Mouse (Mus musculus): ENCODE measurements around the gene Ccdc81. TPM values are rescaled to one million over a fixed set of nuclear protein-coding genes. Genes with fewer than 3 reads are reported as not detected.

Gene Ccdc81
- polyA plus RNA-seq, 1 experiment from 2014 or later: not detected

DNA sequence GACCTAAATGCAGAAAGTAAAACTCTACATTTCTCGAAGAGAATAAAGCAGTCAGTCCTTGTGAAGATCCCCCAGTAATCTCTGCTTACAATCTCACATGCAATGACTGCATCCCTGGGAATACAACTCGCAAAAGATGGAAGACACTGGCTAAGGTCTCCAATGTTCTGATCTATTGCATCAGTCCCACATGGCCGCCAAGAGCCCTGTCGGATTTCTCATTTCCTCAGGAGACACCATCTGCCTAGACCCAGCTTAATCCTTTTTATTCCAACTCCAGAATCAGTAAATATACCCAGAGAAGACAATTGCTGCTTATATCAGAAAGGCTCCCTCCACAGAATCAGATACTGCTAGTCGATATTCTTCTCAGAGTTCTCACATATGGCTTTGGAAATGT is 50.3 kb downstream of the Ccdc81 start:
- Histone ChIP-seq H3K4me2 (ENCODE audit: low read depth, severe bottlenecking) (no peak overlapping the region), H3K4me3 (ENCODE audit: low read depth, low read length) (no peak overlapping the region), H3K27ac (replicated peaks; ENCODE audit: low read depth, low read length) (no peak overlapping the region), H3K9ac (ENCODE audit: low read length) (no peak overlapping the region), H3K9me3 (ENCODE audit: control insufficient read depth, low read length) (no peaks in the 10 kb centered on the region), H3K27me3 (ENCODE audit: control insufficient read depth, insufficient read depth, low read length) (no peaks in the 10 kb centered on the region), H3K4me1 (ENCODE audit: control insufficient read depth, insufficient read depth, low read length) (0 out of 2 replicates have a peak, but pooled peaks cover 3% of the 10 kb centered on the region), H3K36me3 (ENCODE audit: control insufficient read depth, insufficient read depth, low read length) (no peaks in the 10 kb centered on the region)
- 87% methylated on average over 5 of the region's 5 CpGs for WGBS
- DNase-seq (ENCODE audit: low spot score) (no peak), ATAC-seq (ENCODE audit: insufficient number of reproducible peaks, low FRiP score, low TSS enrichment, low read depth) (no peak)

DNA sequence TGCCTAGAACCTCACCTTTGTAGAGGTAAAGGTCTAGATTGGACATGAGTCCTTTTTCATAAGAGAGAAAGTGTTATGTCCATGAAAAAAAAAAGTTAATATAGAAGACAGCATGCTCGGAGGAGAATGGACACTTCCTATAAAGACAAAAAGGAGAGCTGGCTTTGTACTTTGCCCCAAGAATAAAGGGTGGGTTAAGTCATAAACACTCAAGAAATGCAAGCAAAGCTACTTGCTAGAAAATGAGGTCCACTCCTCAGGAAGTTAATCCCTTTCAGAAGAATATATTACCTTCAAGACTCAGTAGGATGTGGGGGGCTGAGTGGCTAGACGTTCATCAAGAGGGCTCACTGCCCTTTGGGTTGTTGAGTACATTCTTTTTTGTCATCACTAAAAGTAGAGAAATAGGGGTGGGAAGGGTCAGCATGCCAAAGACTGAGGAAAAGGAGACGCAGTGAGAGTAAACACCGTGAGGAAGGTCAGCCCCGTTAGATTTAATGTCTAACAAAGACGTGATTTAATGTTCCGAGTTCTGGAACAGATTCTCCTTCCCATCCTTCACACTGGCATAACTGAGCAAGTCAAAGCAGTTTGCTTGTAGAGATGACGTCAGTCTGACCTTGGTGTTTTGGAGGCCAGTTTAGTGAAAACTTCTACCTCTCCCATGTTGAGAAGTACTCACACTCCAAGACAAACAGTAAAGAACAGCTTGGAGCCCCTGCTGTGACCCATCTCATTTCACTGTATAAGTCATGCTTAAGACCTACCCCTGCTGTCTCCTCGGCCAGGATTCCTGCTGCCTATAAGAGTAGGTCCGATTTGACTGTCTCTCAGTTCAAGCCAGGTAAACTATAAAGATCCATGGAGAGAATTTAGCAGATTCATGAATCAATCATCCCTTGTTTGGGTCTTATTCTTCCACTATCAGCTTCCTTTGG is 51.0 kb downstream of the Ccdc81 start:
- no peak for ATAC-seq (ENCODE audit: insufficient number of reproducible peaks, low FRiP score, low TSS enrichment, low read depth)
- no peak for DNase-seq (ENCODE audit: low spot score)
- H3K27me3 ChIP-seq (ENCODE audit: control insufficient read depth, insufficient read depth, low read length): no peaks in the 10 kb centered on the region
- H3K9me3 ChIP-seq (ENCODE audit: control insufficient read depth, low read length): no peaks in the 10 kb centered on the region
- H3K9ac ChIP-seq (ENCODE audit: low read length): no peak overlapping the region
- 0 out of 2 replicates have a peak, but pooled peaks cover 3% of the 10 kb centered on the region for H3K4me1 ChIP-seq (ENCODE audit: control insufficient read depth, insufficient read depth, low read length)
- 77% methylated on average over 10 of the region's 10 CpGs for WGBS
- no peak overlapping the region for H3K4me2 ChIP-seq (ENCODE audit: low read depth, severe bottlenecking)
- H3K36me3 ChIP-seq (ENCODE audit: control insufficient read depth, insufficient read depth, low read length): no peaks in the 10 kb centered on the region
- no peak overlapping the region for H3K4me3 ChIP-seq (ENCODE audit: low read depth, low read length)
- H3K27ac ChIP-seq (replicated peaks; ENCODE audit: low read depth, low read length): no peak overlapping the region

DNA sequence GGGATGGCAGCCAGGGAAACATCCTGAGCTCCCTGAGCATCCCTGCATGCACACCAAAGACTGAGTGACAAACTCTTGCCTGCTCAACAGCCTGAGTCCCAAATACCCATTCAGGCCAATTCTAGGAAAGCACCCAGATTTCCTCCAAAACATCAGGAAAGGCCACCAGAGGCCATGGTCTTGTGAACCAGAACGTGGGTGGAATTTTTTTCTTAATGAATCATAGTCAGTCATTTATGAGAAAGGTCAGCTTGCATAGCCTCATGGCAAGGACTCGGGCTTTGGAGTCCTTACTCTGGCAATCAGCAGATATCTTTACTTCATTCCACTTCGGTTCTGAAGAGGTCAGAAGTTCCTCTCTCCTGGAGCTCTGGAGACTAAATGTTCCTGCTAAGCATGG is 52.9 kb downstream of the Ccdc81 start:
- H3K27me3 ChIP-seq (ENCODE audit: control insufficient read depth, insufficient read depth, low read length): no peaks in the 10 kb centered on the region

DNA sequence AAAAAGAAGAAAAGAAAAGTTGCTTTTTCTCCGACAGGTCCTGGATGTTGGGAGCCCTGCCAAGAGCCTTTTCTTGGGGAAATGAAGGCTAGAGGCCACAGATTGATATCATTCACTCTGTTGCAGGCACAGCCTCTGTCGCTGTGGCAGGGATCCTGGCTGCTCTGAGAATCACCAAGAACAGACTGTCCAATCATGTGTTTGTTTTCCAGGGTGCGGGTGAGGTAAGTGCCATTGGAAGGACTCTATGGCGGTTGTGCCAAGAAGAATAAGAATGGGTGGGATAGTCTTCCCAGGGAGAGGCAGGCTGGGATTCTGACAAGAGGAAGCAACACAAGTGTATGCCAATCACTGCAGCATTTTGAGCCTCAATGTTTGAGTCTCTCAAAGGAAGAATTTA is 57.8 kb downstream of the Ccdc81 start:
- H3K9ac ChIP-seq (ENCODE audit: low read length): no peak overlapping the region
- no peaks in the 10 kb centered on the region for H3K27me3 ChIP-seq (ENCODE audit: control insufficient read depth, insufficient read depth, low read length)
- no peak overlapping the region for H3K4me3 ChIP-seq (ENCODE audit: low read depth, low read length)
- 92% methylated on average over 4 of the region's 4 CpGs for WGBS
- no peaks in the 10 kb centered on the region for H3K4me1 ChIP-seq (ENCODE audit: control insufficient read depth, insufficient read depth, low read length)
- H3K9me3 ChIP-seq (ENCODE audit: control insufficient read depth, low read length): no peaks in the 10 kb centered on the region
- H3K27ac ChIP-seq (replicated peaks; ENCODE audit: low read depth, low read length): no peak overlapping the region
- DNase-seq (ENCODE audit: low spot score) (no peak), ATAC-seq (ENCODE audit: insufficient number of reproducible peaks, low FRiP score, low TSS enrichment, low read depth) (no peak)
- H3K4me2 ChIP-seq (ENCODE audit: low read depth, severe bottlenecking): no peak overlapping the region
- H3K36me3 ChIP-seq (ENCODE audit: control insufficient read depth, insufficient read depth, low read length): no peaks in the 10 kb centered on the region

More for the DNA sequence above, 52.9 kb downstream of the Ccdc81 start:
- H3K9ac ChIP-seq (ENCODE audit: low read length): no peak overlapping the region
- H3K9me3 ChIP-seq (ENCODE audit: control insufficient read depth, low read length): no peaks in the 10 kb centered on the region
- no peak overlapping the region for H3K4me3 ChIP-seq (ENCODE audit: low read depth, low read length)
- H3K4me1 ChIP-seq (ENCODE audit: control insufficient read depth, insufficient read depth, low read length): no peaks in the 10 kb centered on the region
- H3K27ac ChIP-seq (replicated peaks; ENCODE audit: low read depth, low read length): no peak overlapping the region
- DNase-seq (ENCODE audit: low spot score): no peak
- no peaks in the 10 kb centered on the region for H3K36me3 ChIP-seq (ENCODE audit: control insufficient read depth, insufficient read depth, low read length)
- 87% methylated on average over 3 of the region's 3 CpGs for WGBS
- no peak overlapping the region for H3K4me2 ChIP-seq (ENCODE audit: low read depth, severe bottlenecking)
- no peak for ATAC-seq (ENCODE audit: insufficient number of reproducible peaks, low FRiP score, low TSS enrichment, low read depth)

DNA sequence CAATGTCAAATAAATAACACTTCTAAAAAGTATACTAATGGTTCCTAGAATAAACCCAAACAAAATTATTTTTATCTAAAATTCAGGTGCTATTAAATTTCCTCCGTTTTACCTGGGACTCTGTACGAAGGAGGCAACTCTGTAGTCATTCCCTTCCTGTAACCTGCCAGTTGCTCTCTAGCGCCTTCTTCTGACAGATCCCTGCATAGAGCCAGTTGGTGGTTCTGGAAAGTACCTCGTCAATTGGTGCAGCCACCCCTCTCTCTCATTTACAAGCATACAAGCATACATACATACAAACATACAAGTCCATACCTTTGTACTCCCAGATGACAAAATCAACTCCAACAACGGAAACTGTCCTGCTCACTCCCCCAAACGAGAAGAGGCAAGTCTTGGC is 59.9 kb downstream of the Ccdc81 start:
- Histone ChIP-seq H3K27ac (replicated peaks; ENCODE audit: low read depth, low read length) (no peak overlapping the region), H3K4me2 (ENCODE audit: low read depth, severe bottlenecking) (no peak overlapping the region), H3K27me3 (ENCODE audit: control insufficient read depth, insufficient read depth, low read length) (no peaks in the 10 kb centered on the region), H3K36me3 (ENCODE audit: control insufficient read depth, insufficient read depth, low read length) (no peaks in the 10 kb centered on the region), H3K9ac (ENCODE audit: low read length) (no peak overlapping the region), H3K9me3 (ENCODE audit: control insufficient read depth, low read length) (no peaks in the 10 kb centered on the region), H3K4me1 (ENCODE audit: control insufficient read depth, insufficient read depth, low read length) (no peaks in the 10 kb centered on the region), H3K4me3 (ENCODE audit: low read depth, low read length) (no peak overlapping the region)
- whole genome bisulfite sequencing: 22% methylated on average over 6 of the region's 6 CpGs
- ATAC-seq (ENCODE audit: insufficient number of reproducible peaks, low FRiP score, low TSS enrichment, low read depth) (no peak), DNase-seq (ENCODE audit: low spot score) (peak; percentile 52)

DNA sequence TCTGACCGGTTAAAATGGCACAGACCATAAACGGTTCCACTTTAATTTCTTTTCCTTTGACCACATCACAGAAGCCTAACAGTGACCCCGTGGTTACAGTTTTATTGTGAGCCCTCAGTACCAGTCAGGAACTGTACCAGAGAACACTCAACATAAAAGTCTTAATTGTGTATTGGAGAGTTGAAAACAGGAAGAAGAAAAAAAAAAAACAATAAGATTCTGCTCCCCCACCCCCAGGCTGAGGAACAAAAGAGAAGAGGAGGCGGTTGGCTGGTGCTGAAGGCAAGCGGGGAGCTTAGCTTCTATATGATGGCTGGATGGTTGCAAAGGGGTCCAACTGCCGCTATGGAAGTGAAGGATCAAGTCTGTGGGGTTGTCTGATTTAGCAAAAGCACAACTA is 60.3 kb downstream of the Ccdc81 start:
- no peak overlapping the region for H3K27ac ChIP-seq (replicated peaks; ENCODE audit: low read depth, low read length)
- no peaks in the 10 kb centered on the region for H3K36me3 ChIP-seq (ENCODE audit: control insufficient read depth, insufficient read depth, low read length)
- DNase-seq (ENCODE audit: low spot score) (no peak), ATAC-seq (ENCODE audit: insufficient number of reproducible peaks, low FRiP score, low TSS enrichment, low read depth) (no peak)
- H3K4me3 ChIP-seq (ENCODE audit: low read depth, low read length): no peak overlapping the region
- H3K4me2 ChIP-seq (ENCODE audit: low read depth, severe bottlenecking): no peak overlapping the region
- H3K27me3 ChIP-seq (ENCODE audit: control insufficient read depth, insufficient read depth, low read length): no peaks in the 10 kb centered on the region
- H3K9me3 ChIP-seq (ENCODE audit: control insufficient read depth, low read length): no peaks in the 10 kb centered on the region
- H3K9ac ChIP-seq (ENCODE audit: low read length): no peak overlapping the region
- WGBS: 58% methylated on average over 6 of the region's 6 CpGs
- H3K4me1 ChIP-seq (ENCODE audit: control insufficient read depth, insufficient read depth, low read length): no peaks in the 10 kb centered on the region

DNA sequence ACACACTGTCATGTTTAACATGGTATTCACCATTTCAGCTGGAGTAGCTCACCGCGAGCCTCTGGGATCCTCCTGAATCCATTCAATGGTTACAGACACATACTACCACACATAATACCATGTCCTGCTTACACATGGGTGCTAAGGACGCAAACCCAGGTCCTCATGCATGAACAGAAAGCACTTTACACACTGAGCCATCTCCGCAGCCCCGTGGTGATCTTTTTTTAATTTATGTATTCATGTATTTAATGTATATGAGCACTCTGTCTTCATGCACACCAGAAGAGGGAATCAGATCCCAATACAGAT is 61.1 kb downstream of the Ccdc81 start:
- Histone ChIP-seq H3K9ac (ENCODE audit: low read length) (no peak overlapping the region), H3K27me3 (ENCODE audit: control insufficient read depth, insufficient read depth, low read length) (no peaks in the 10 kb centered on the region), H3K27ac (replicated peaks; ENCODE audit: low read depth, low read length) (no peak overlapping the region), H3K4me2 (ENCODE audit: low read depth, severe bottlenecking) (no peak overlapping the region), H3K9me3 (ENCODE audit: control insufficient read depth, low read length) (no peaks in the 10 kb centered on the region), H3K4me1 (ENCODE audit: control insufficient read depth, insufficient read depth, low read length) (no peaks in the 10 kb centered on the region), H3K4me3 (ENCODE audit: low read depth, low read length) (no peak overlapping the region), H3K36me3 (ENCODE audit: control insufficient read depth, insufficient read depth, low read length) (no peaks in the 10 kb centered on the region)
- no peak for DNase-seq (ENCODE audit: low spot score)
- 86% methylated on average over 5 of the region's 5 CpGs for WGBS
- no peak for ATAC-seq (ENCODE audit: insufficient number of reproducible peaks, low FRiP score, low TSS enrichment, low read depth)

DNA sequence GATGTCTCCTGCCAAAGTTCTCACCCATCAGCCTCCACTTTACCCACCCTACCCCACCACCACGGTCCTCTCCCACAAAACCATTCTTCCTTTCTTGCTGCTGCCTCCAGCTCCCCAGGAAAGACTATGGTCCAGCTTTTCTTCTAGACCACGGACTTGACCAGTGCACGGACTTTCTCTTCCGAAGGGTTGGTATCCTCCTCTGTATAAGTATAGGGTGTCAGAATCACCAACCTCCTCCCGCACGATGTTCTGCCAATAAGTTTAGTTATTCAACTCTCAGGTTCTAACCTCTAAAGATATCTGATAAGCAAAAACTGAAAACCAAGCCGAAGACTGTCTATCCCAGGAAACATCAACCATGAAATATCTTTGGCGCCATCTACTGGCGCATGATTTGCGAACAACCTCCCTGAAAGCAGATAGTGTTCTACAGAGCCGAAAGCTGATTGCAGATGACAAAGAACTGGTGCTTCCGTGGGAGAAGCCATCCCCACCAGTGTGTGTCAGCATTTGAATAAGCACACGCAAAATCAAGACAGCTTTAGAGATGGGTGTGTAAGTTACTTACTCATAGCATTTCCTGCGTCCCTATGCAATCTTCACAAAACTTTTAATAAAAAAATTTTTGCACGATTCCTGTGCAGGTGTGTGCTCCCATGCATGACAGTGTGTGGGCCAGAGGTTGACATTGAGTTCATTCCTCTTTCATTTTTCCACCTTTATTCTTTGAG is 61.6 kb downstream of the Ccdc81 start:
- DNase-seq (ENCODE audit: low spot score) (peak; percentile 88), ATAC-seq (ENCODE audit: insufficient number of reproducible peaks, low FRiP score, low TSS enrichment, low read depth) (no peak)
- Histone ChIP-seq H3K4me1 (ENCODE audit: control insufficient read depth, insufficient read depth, low read length) (no peaks in the 10 kb centered on the region), H3K4me2 (ENCODE audit: low read depth, severe bottlenecking) (no peak overlapping the region), H3K27me3 (ENCODE audit: control insufficient read depth, insufficient read depth, low read length) (no peaks in the 10 kb centered on the region), H3K9ac (ENCODE audit: low read length) (no peak overlapping the region), H3K27ac (replicated peaks; ENCODE audit: low read depth, low read length) (no peak overlapping the region), H3K9me3 (ENCODE audit: control insufficient read depth, low read length) (no peaks in the 10 kb centered on the region), H3K36me3 (ENCODE audit: control insufficient read depth, insufficient read depth, low read length) (no peaks in the 10 kb centered on the region), H3K4me3 (ENCODE audit: low read depth, low read length) (no peak overlapping the region)
- WGBS: 40% methylated on average over 15 of the region's 15 CpGs
